Mouse (Mus musculus) MEL (cell line): ENCODE data around the gene Apon. TPM values are rescaled to one million over a fixed set of nuclear protein-coding genes. Genes with fewer than 3 reads are reported as not detected.

Experiments used
- DNase-seq: peaks from one replicate; pipeline ENCODE4 v3.0.0; 2011; ENCODE audit warnings: low read depth, low spot score
- H3K27ac ChIP-seq: 2 replicates; pipeline ENCODE4 v1.5.1; 2012; ENCODE audit warnings: low read depth, mild to moderate bottlenecking, control low read depth, low read length, moderate library complexity; ENCODE audit not compliant: control insufficient read depth
- H3K27me3 ChIP-seq, 2 experiments: fragments of 150-350 bp in 1 of 2; sonication (generic) in 1 of 2; 2 replicates each; pipeline ENCODE4 v1.6.1; 2012; ENCODE audit warnings: low read length in 2 of 2, mild to moderate bottlenecking in 2 of 2, improper control_type of control experiment in 1 of 2, moderate library complexity in 1 of 2; ENCODE audit not compliant: insufficient read depth in 2 of 2, control insufficient read depth in 1 of 2
- H3K36me3 ChIP-seq, 2 experiments: 2 replicates each; pipeline ENCODE4 v1.6.1; 2012 to 2014; ENCODE audit warnings: low read length in 2 of 2, improper control_type of control experiment in 1 of 2, inconsistent platforms in 1 of 2, mild to moderate bottlenecking in 1 of 2; ENCODE audit not compliant: insufficient read depth in 2 of 2, control insufficient read depth in 1 of 2
- H3K4me1 ChIP-seq, 2 experiments: fragments of 150-350 bp in 1 of 2; sonication (generic) in 1 of 2; 2 replicates each; pipeline ENCODE4 v1.6.1; 2012; ENCODE audit warnings: low read length in 2 of 2, improper control_type of control experiment in 1 of 2, mild to moderate bottlenecking in 1 of 2; ENCODE audit not compliant: insufficient read depth in 2 of 2, control insufficient read depth in 1 of 2
- H3K4me3 ChIP-seq, 2 experiments: fragments of 150-350 bp in 1 of 2; sonication (generic) in 1 of 2; 2 replicates each; pipeline ENCODE4 v1.5.1; 2012; ENCODE audit warnings: low read depth in 2 of 2, low read length in 2 of 2, mild to moderate bottlenecking in 2 of 2, moderate library complexity in 2 of 2, control low read depth in 1 of 2, improper control_type of control experiment in 1 of 2; ENCODE audit not compliant: control insufficient read depth in 1 of 2, insufficient read depth in 1 of 2
- H3K79me2 ChIP-seq: 2 replicates; pipeline ENCODE4 v1.6.1; 2012; ENCODE audit warnings: mild to moderate bottlenecking, low read length, moderate library complexity; ENCODE audit not compliant: control insufficient read depth, poor library complexity, insufficient read depth
- H3K9ac ChIP-seq: 2 replicates; pipeline ENCODE4 v1.6.1; 2012; ENCODE audit warnings: low read depth, mild to moderate bottlenecking, control low read depth, low read length, moderate library complexity; ENCODE audit not compliant: control insufficient read depth, poor library complexity, severe bottlenecking
- H3K9me3 ChIP-seq: fragments of 150-350 bp; sonication (generic); replicated peaks from 2 replicates; pipeline ENCODE4 v1.6.1; 2012; ENCODE audit warnings: mild to moderate bottlenecking, low read length, improper control_type of control experiment, moderate library complexity; ENCODE audit not compliant: insufficient read depth
- BHLHE40 ChIP-seq: IDR thresholded peaks from 2 replicates; pipeline ENCODE4 v1.6.1; 2012; ENCODE audit warnings: low read depth, mild to moderate bottlenecking, inconsistent platforms, low read length, improper control_type of control experiment, borderline replicate concordance
- CHD1 ChIP-seq: IDR thresholded peaks from 2 replicates; pipeline ENCODE4 v1.6.1; 2012; ENCODE audit warnings: low read depth, mild to moderate bottlenecking, inconsistent platforms, low read length, improper control_type of control experiment
- CTCF ChIP-seq, 3 experiments: IDR thresholded peaks in 2 of 3; conservative IDR thresholded peaks in 1 of 3; 2 replicates each; pipeline ENCODE4 v1.5.1; 2011 to 2012; ENCODE audit warnings: low read length in 3 of 3, low read depth in 2 of 3, mild to moderate bottlenecking in 2 of 3, improper control_type of control experiment in 1 of 3, inconsistent platforms in 1 of 3, mixed read lengths in 1 of 3, moderate library complexity in 1 of 3; ENCODE audit not compliant: control insufficient read depth in 1 of 3, insufficient read depth in 1 of 3, poor library complexity in 1 of 3, severe bottlenecking in 1 of 3
- E2F4 ChIP-seq: IDR thresholded peaks from 2 replicates; pipeline ENCODE4 v1.6.1; 2011; ENCODE audit warnings: low read depth, low read length, improper control_type of control experiment, borderline replicate concordance
- ELF1 ChIP-seq: IDR thresholded peaks from 2 replicates; pipeline ENCODE4 v1.6.1; 2014; ENCODE audit warnings: low read depth, mild to moderate bottlenecking, inconsistent platforms, low read length, improper control_type of control experiment, moderate library complexity
- EP300 ChIP-seq, 2 experiments: IDR thresholded peaks; 2 replicates each; pipeline ENCODE4 v1.6.1; 2011; ENCODE audit warnings: improper control_type of control experiment in 2 of 2, low read length in 2 of 2, low read depth in 1 of 2, mild to moderate bottlenecking in 1 of 2
- ETS1 ChIP-seq: IDR thresholded peaks from 2 replicates; pipeline ENCODE4 v1.6.1; 2012; ENCODE audit warnings: low read depth, mild to moderate bottlenecking, inconsistent platforms, low read length, improper control_type of control experiment, moderate library complexity
- GABPA ChIP-seq: IDR thresholded peaks from 2 replicates; pipeline ENCODE4 v1.6.1; 2012; ENCODE audit warnings: low read depth, mild to moderate bottlenecking, inconsistent platforms, low read length, improper control_type of control experiment, moderate library complexity
- GATA1 ChIP-seq: IDR thresholded peaks from 2 replicates; pipeline ENCODE4 v1.6.1; 2011; ENCODE audit warnings: low read depth, low read length, improper control_type of control experiment
- JUND ChIP-seq: IDR thresholded peaks from 2 replicates; pipeline ENCODE4 v1.6.1; 2011; ENCODE audit warnings: low read depth, mild to moderate bottlenecking, improper control_type of control experiment, low read length
- KAT2A ChIP-seq: conservative IDR thresholded peaks from 2 replicates; pipeline ENCODE4 v1.6.1; 2012; ENCODE audit warnings: low read depth, low read length, improper control_type of control experiment, inconsistent platforms
- MEF2A ChIP-seq: IDR thresholded peaks from 2 replicates; pipeline ENCODE4 v1.6.1; 2014; ENCODE audit warnings: low read depth, mild to moderate bottlenecking, inconsistent platforms, low read length, improper control_type of control experiment; ENCODE audit not compliant: poor library complexity, insufficient replicate concordance, severe bottlenecking; ENCODE audit errors: extremely low read depth
- MYB ChIP-seq: IDR thresholded peaks from 2 replicates; pipeline ENCODE4 v1.6.1; 2011; ENCODE audit warnings: mild to moderate bottlenecking, low read depth, low read length, improper control_type of control experiment
- NELFE ChIP-seq: IDR thresholded peaks from 2 replicates; pipeline ENCODE4 v1.6.1; 2011; ENCODE audit warnings: low read depth, low read length, improper control_type of control experiment
- NRF1 ChIP-seq: IDR thresholded peaks from 2 replicates; pipeline ENCODE4 v1.6.1; 2014; ENCODE audit warnings: low read depth, mild to moderate bottlenecking, inconsistent platforms, low read length, improper control_type of control experiment, moderate library complexity; ENCODE audit not compliant: poor library complexity, insufficient read depth, severe bottlenecking
- RAD21 ChIP-seq: IDR thresholded peaks from 2 replicates; pipeline ENCODE4 v1.6.1; 2011; ENCODE audit warnings: mild to moderate bottlenecking, low read depth, low read length, improper control_type of control experiment
- SIN3A ChIP-seq: IDR thresholded peaks from 2 replicates; pipeline ENCODE4 v1.6.1; 2012; ENCODE audit warnings: low read length, improper control_type of control experiment, inconsistent platforms
- TAL1 ChIP-seq: IDR thresholded peaks from 2 replicates; pipeline ENCODE4 v1.6.1; 2012; ENCODE audit warnings: mild to moderate bottlenecking, inconsistent platforms, low read length, moderate library complexity, mixed read lengths
- UBTF ChIP-seq: IDR thresholded peaks from 2 replicates; pipeline ENCODE4 v1.6.1; 2012; ENCODE audit warnings: low read depth, mild to moderate bottlenecking, inconsistent platforms, low read length, improper control_type of control experiment, moderate library complexity, borderline replicate concordance; ENCODE audit not compliant: insufficient read depth
- USF1 ChIP-seq: IDR thresholded peaks from 2 replicates; pipeline ENCODE4 v1.6.1; 2014; ENCODE audit warnings: low read depth, mild to moderate bottlenecking, inconsistent platforms, low read length, improper control_type of control experiment, moderate library complexity
- ZC3H11A ChIP-seq: IDR thresholded peaks from 2 replicates; pipeline ENCODE4 v1.6.1; 2012; ENCODE audit warnings: low read depth, mild to moderate bottlenecking, inconsistent platforms, low read length, improper control_type of control experiment
- polyA plus RNA-seq, 2 experiments: library from polyadenylated mRNA; stranded (reverse) in 1 of 2; unstranded in 1 of 2; fragments of >175 nt in 1 of 2; fragments of >200 nt in 1 of 2; gene quantifications; 2 replicates each; pipeline versions ENCODE4 v1.2.1 to v1.2.4; 2012; ENCODE audit warnings: low replicate concordance in 2 of 2, low read depth in 1 of 2; ENCODE audit not compliant: insufficient read length in 2 of 2, insufficient read depth in 1 of 2, missing spikeins in 1 of 2
- total RNA-seq: library from RNA; depleted of rRNA; stranded (reverse); fragments of 300-350 nt; gene quantifications from 2 replicates; pipeline ENCODE4 v1.2.3, GENCODE M21; 2012

Gene Apon
- total and polyA plus RNA-seq, 3 experiments: 0.27 to 0.46 TPM; not detected in 1

GRCm38 (mm10) chr10:128280943-128281342 lies 27.0 kb downstream of the Apon start:
- H3K9me3 ChIP-seq: no peaks in the 10 kb centered on the region
- no peak for DNase-seq
- no peaks in the 10 kb centered on the region for H3K79me2 ChIP-seq
- TF ChIP-seq RAD21: no peak
- no peak for TF ChIP-seq KAT2A
- no peak for TF ChIP-seq UBTF
- no peak for TF ChIP-seq JUND
- no peak for TF ChIP-seq GATA1
- no peak for TF ChIP-seq NELFE
- TF ChIP-seq NRF1: no peak
- TF ChIP-seq USF1: no peak
- TF ChIP-seq ZC3H11A: no peak
- TF ChIP-seq BHLHE40: no peak
- TF ChIP-seq MYB: no peak
- no peak for TF ChIP-seq ELF1
- H3K36me3 ChIP-seq: no peaks in the 10 kb centered on the region
- H3K9ac ChIP-seq: no peak overlapping the region
- no peaks in the 10 kb centered on the region for H3K27me3 ChIP-seq
- H3K4me3 ChIP-seq: no peak overlapping the region
- no peaks in the 10 kb centered on the region for H3K4me1 ChIP-seq
- no peak overlapping the region for H3K27ac ChIP-seq

DNA sequence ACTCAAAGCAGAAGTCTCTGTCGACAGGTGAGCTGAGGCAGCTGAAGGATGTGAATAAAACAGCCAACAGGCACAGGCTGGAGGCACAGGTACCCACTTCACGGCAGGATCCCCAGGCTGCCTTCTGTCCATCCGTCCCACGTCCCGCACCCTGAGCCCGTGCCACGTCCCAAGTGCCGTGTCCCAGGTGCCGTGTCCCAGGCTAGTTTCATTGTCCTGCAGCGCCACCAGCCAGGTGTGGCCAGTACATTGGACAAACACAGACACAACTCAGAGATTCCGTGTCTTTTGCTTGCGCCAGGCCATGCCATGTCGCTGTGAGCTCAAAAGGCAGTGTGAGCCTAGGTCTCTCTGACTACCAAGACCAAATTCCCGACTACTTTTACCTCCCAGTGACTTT lies 27.8 kb downstream of the Apon start:
- TF ChIP-seq NELFE: no peak
- TF ChIP-seq E2F4: no peak
- TF ChIP-seq TAL1: no peak
- TF ChIP-seq RAD21: no peak
- no peak for TF ChIP-seq CHD1
- no peak for TF ChIP-seq CTCF (IDR thresholded peaks at IDR 0.05 in 2 of 3, conservative IDR thresholded peaks at IDR 0.05 in 1 of 3; ENCODE audit: control insufficient read depth in 1 of 3, insufficient read depth in 1 of 3, low read depth in 2 of 3, low read length in 3 of 3, poor library complexity in 1 of 3, severe bottlenecking in 1 of 3)
- TF ChIP-seq SIN3A: no peak
- no peak for TF ChIP-seq NRF1
- TF ChIP-seq ZC3H11A: no peak
- TF ChIP-seq GABPA: no peak
- no peak for TF ChIP-seq EP300 (IDR thresholded peaks at IDR 0.05; ENCODE audit: low read depth in 1 of 2, low read length in 2 of 2)
- TF ChIP-seq ETS1: no peak
- no peak for TF ChIP-seq MEF2A
- no peak for DNase-seq

More for the DNA sequence above, 27.8 kb downstream of the Apon start:
- H3K36me3 ChIP-seq: no peaks in the 10 kb centered on the region
- H3K4me3 ChIP-seq: no peak overlapping the region
- H3K27ac ChIP-seq: no peak overlapping the region
- H3K27me3 ChIP-seq: no peaks in the 10 kb centered on the region
- no peaks in the 10 kb centered on the region for H3K9me3 ChIP-seq
- no peaks in the 10 kb centered on the region for H3K79me2 ChIP-seq
- H3K4me1 ChIP-seq: no peaks in the 10 kb centered on the region
- H3K9ac ChIP-seq: no peak overlapping the region
